Mouse (Mus musculus): ENCODE data around the gene Adamts18. TPM values are rescaled to one million over a fixed set of nuclear protein-coding genes. Genes with fewer than 3 reads are reported as not detected.

Gene Adamts18
- polyA plus RNA-seq (2017; shearing (Covaris generic)), result 0.68 TPM

DNA sequence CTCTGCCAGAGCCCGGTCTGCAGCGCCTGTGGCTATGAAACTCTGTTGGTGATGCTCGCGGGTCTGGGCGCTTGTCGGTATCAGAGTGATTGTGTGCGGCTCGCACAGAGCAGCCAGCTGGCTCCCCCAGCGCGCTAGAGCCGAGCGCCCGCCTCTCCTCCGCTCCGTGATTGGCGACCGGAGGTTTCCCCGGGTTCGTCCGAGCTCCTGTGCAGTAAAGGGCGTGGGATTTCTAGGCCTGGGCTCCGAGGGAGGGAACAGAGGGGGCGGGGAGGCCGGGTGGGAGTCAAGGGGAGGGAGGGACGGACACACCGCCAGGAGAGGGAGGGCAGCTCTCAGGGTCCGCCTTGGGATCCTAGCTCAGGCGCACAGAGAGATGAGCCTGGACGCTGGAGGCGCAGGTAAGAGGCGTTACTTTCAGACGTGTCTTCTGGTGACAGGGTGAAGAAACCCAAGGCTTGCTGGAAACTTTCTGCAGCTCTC, at the start of gene Adamts18:
Adamts18 (minus strand) TSS at position 86 of the 483 bp plus-strand sequence.

Other genes with a start within 250 kb of the Adamts18 start
- gene Mon1b, start 213.2 kb downstream of the Adamts18 start, polyA plus RNA-seq (2017; shearing (Covaris generic)), result 17.4 TPM
- 0.88 TPM for gene Syce1l, start 205.5 kb downstream of the Adamts18 start, polyA plus RNA-seq (2017; shearing (Covaris generic))